Mouse (Mus musculus) gastrocnemius, adult 2 months (tissue): ENCODE measurements around the gene Tsfm. TPM values are rescaled to one million over a fixed set of nuclear protein-coding genes. Genes with fewer than 3 reads are reported as not detected.

Experiments used
- DNase-seq: peaks from one replicate; pipeline ENCODE4 v3.0.0; 2022
- H3K27ac ChIP-seq: fragments of 200-600 bp; 2 replicates; pipeline ENCODE4 v1.8.1; 2022; ENCODE audit warnings: mild to moderate bottlenecking
- H3K4me3 ChIP-seq: fragments of 200-600 bp; 2 replicates; pipeline ENCODE4 v1.8.1; 2022; ENCODE audit warnings: mild to moderate bottlenecking, moderate library complexity
- CTCF ChIP-seq: fragments of 200-600 bp; IDR thresholded peaks from 2 replicates; pipeline ENCODE4 v1.8.1; 2022; ENCODE audit warnings: antibody characterized with exemption, mild to moderate bottlenecking, moderate library complexity
- intact Hi-C: fragments of 180-260 bp; cut with DNase I; formaldehyde crosslinking; loops from one replicate; pipeline ENCODE4 v1.15.1; 2025
- microRNA-seq: library from miRNA; unstranded; fragments of <30 nt; microRNA quantifications from one replicate; pipeline ENCODE4 v1.2.0, GENCODE M21; 2021
- total RNA-seq, 2 experiments: library from RNA; stranded (reverse); gene quantifications; 2 replicates each; pipeline ENCODE4 v1.2.3; 2021

Tsfm gene
- total RNA-seq, 2 experiments from 2014 or later = 15.0 to 28.8 TPM

DNA sequence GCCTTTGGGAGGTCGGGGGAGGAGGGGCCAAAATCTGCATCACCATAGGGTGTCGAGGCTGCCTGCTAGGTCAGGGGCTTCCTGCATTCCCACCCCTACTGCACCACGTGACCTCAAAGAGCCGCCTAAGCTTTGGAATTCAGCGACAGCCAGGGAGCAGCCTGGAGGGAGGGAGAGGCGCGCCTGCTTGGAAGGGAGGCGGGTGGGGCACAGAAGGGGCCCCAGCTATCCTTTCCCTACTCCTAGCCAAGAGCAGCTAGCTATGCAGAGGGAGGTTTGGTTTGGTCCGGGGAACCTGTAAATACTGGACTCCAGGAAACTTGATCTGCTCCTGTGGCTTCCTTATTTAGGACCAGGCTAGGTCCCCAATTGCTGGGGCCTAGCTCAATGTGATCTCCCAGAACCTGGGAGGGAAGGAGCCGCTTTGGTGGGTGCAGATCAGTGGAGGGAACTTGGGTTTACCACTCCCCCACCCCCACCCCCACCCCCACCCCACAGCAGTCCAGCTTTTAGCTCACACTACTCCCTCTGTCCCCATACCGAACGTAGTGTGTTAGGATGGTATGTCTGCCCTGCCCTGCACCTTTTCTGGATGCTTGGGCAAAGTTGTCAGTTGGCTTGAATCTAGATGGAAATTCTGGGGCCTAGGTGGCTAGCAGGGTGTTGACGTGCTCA is 58.5 kb downstream of the Tsfm start:
- Histone ChIP-seq H3K27ac (peak overlapping the region; percentile 90), H3K4me3 (peak overlapping the region; percentile 49)
- no peak for TF ChIP-seq CTCF
- peak; percentile 83 for DNase-seq
- intact Hi-C loops = no loop called here

DNA sequence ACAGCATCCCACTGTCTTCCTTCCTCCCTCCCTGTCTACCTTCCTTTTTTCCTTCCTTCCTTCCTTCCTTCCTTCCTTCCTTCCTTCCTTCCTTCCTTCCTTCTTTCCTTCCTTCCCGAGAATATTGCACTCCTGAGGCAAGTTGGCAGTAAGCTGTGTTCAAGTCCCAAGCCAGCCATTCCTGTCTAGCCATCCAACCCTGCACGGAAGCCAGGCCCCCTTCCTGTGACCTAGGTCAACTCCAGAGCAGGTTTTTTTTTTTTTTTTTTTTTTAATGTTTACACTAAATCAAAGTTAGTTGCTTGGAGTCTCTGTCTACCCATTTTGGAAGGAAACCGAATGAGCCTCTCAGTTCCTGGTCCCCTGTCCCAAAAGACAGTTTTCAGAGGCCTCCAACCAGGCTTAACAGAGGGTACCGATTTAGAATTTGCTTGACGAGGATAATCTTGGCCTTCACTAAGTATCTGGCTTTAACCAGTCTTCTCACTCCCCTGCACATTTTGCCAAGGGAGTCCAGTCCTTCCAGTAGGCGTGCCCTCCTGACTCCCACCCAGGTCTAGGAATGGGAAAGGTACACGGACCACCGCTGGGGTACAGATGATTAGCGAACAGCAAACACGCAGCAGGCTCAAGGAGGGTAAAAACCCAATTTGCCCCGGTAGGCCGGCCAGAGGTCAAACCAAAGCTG is 59.1 kb downstream of the Tsfm start:
- DNase-seq = no peak
- Histone ChIP-seq H3K27ac (peak overlapping the region; percentile 90), H3K4me3 (peak overlapping the region; percentile 49)
- intact Hi-C loops = no loop called here
- TF ChIP-seq CTCF = no peak

DNA sequence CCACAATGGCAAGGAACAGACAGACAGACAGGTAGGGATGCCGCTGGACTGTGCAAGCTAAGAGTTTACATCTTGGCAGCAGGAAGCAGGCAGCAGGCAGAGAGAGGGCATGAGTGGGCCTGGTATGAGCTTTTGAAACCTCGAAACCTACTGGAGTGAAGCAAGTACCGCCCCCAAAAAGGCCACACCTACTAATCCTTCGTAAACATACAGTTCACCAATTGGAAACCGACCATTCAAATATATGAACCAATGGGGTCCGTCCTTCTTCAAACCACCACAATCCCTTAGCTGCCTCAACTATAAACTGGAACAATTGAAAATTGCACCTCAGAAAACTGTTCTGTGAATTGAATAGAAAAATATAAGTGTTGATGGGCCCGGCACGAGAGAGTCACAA is 66.8 kb downstream of the Tsfm start:
- intact Hi-C loops = no loop called here
- no peak overlapping the region for H3K4me3 ChIP-seq
- no peak for TF ChIP-seq CTCF
- DNase-seq = no peak
- peak overlapping the region; percentile 84 for H3K27ac ChIP-seq

DNA sequence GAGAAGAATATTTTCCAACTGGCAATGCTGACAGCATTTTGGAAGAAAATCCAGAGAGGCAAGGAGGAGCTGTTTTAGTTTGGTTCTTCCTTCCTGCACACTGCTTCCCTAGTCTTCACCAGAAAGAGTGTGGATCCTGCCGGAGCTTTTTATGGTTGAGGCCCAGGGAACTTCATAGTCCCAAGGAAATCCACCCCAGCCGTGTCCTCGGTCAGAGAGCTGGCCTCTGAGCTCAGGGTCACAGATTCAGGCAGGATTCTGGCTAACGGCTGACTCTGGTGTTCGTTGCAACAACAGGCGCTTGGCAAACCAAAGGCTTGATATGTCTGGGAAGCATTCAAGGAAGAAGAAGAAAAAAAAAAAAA is 67.7 kb downstream of the Tsfm start:
- TF ChIP-seq CTCF = no peak
- DNase-seq = no peak
- Histone ChIP-seq H3K27ac (peak overlapping the region; percentile 84), H3K4me3 (peak overlapping the region; percentile 23; the same call in 1 of the 2 replicates)
- intact Hi-C loops = no loop called here

DNA sequence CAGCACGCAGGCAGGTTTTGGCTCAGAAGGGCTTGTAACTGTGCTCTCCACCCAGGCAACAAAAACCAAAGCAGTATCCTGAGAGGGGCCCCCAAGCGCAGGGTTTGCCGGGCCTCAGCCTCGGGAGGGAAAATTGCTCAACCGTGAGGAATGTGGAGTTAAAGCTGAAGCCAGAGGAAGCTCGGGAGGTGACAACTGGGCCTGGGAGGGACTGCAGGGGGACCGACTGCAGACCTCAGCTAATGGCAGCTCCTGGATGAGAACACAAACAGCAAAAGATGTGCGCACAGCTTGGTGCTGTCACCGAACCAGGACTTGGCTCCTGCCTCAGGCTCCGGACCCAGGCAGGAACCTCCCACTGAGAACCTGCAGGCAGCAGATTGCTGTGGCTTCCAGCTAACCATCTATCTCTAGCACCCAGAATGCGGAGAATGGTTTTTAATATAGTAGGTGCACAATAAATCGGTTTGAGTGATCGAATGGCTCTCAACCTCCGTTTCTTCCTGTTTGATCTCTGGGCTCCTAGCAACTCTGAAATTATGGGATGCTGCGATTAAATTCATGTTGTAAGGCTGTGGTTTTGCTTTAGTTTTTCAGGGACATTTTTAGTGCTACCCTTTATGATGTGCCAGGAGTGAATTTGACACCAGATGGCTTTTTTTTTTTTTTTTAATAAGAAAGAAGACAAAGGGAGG is 68.2 kb downstream of the Tsfm start:
- peak; percentile 83 for DNase-seq
- H3K4me3 ChIP-seq = peak overlapping the region; percentile 54
- no peak for TF ChIP-seq CTCF
- peak overlapping the region; percentile 84 for H3K27ac ChIP-seq
- intact Hi-C loops = no loop called here

DNA sequence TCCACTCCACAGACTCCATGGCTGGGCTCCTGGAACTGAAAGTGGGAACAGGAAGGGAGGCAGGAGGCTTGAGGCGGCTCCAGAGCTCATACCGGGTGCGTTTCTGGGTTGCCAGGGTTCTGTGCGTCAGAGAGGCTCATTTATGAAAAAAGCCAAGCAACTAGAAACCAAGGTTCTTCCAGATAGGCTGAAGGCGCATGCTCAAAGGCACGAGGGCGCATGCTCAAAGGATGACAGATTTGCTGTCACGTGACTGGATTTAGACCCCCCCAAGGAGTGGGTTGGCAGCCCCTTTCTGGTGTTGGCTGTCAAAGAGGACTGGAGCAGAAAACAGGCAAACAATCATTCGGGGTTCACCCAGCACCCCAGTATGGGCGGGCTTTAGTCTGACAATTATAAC is 68.9 kb downstream of the Tsfm start:
- peak; percentile 82 for DNase-seq
- intact Hi-C loops = no loop called here
- H3K27ac ChIP-seq = peak overlapping the region; percentile 84
- peak overlapping the region; percentile 54 for H3K4me3 ChIP-seq
- TF ChIP-seq CTCF = no peak

Small RNA genes within 50 kb of the gene (microRNA-seq; reads per million reads assigned to microRNA genes)
- gene Mir26a-2 (301 reads per million, percentile 61 among the genes with 10 or more reads in this experiment), gene Mir546 (not detected)

Other genes with a start within 250 kb of the Tsfm start
- 1 to 10 TPM; 1.6 to 2.2 TPM for gene Atp23, start 129.5 kb downstream of the Tsfm start, total RNA-seq
- 10 to 100 TPM; 94.0 to 99.2 TPM for gene Ctdsp2, start 52.1 kb downstream of the Tsfm start, total RNA-seq
- 1 to 10 TPM; 3.2 to 5.7 TPM for gene Avil, start 30.1 kb downstream of the Tsfm start, total RNA-seq
- gene Mettl1, start 10.6 kb upstream of the Tsfm start, total RNA-seq = 10 to 100 TPM in 1 of 2 experiments, 1 to 10 TPM in 1; 9.5 to 10.5 TPM
- gene Eef1akmt3, start 10.7 kb upstream of the Tsfm start, total RNA-seq = under 1 TPM; 0.08 TPM
- gene Cyp27b1, start 17.4 kb upstream of the Tsfm start, total RNA-seq = under 1 TPM in 1 of 2 experiments, not detected in 1; 0.11 TPM
- gene March9, start 29.3 kb upstream of the Tsfm start, total RNA-seq = 1 to 10 TPM in 1 of 2 experiments, under 1 TPM in 1; 0.45 to 1.2 TPM
- gene Cdk4, start 32.7 kb upstream of the Tsfm start, total RNA-seq = 10 to 100 TPM; 33.5 to 40.5 TPM
- 10 to 100 TPM; 21.6 to 29.9 TPM for gene Tspan31, start 39.4 kb upstream of the Tsfm start, total RNA-seq
- gene Agap2, start 44.4 kb upstream of the Tsfm start, total RNA-seq = 1 to 10 TPM; 1.6 TPM
- 10 to 100 TPM; 10.9 to 15.1 TPM for gene Os9, start 90.3 kb upstream of the Tsfm start, total RNA-seq
- gene B4galnt1, start 134.4 kb upstream of the Tsfm start, total RNA-seq = under 1 TPM; 0.66 to 0.89 TPM
- gene Slc26a10, start 149.8 kb upstream of the Tsfm start, total RNA-seq = 1 to 10 TPM; 4.1 to 5.4 TPM
- gene Arhgef25, start 159.2 kb upstream of the Tsfm start, total RNA-seq = 1 to 10 TPM; 8.5 to 8.8 TPM
- gene Dtx3, start 164.9 kb upstream of the Tsfm start, total RNA-seq = 10 to 100 TPM; 20.8 to 25.6 TPM
- 1 to 10 TPM; 7.6 to 7.9 TPM for gene Pip4k2c, start 180.7 kb upstream of the Tsfm start, total RNA-seq
- under 1 TPM; 0.10 to 0.20 TPM for gene Kif5a, start 232.5 kb upstream of the Tsfm start, total RNA-seq
- gene Dctn2, start 235.5 kb upstream of the Tsfm start, total RNA-seq = 10 to 100 TPM; 91.3 to 98.3 TPM